Mouse (Mus musculus) heart, embryonic 10.5 days (tissue): ENCODE results near the gene Sox9. TPM values are rescaled to one million over a fixed set of nuclear protein-coding genes. Genes with fewer than 3 reads are reported as not detected.

Experiments
- DNase-seq: peaks from one replicate; pipeline ENCODE4 v3.0.0-alpha.2; 2017; ENCODE audit warnings: low spot score
- H3K27ac ChIP-seq: fragments of 300-500 bp; sonication (generic); 2 replicates; pipeline ENCODE4 v1.5.1; 2016; ENCODE audit warnings: mild to moderate bottlenecking
- H3K27me3 ChIP-seq: fragments of 300-500 bp; sonication (generic); 2 replicates; pipeline ENCODE4 v1.6.1; 2016; ENCODE audit warnings: mild to moderate bottlenecking; ENCODE audit not compliant: poor library complexity, insufficient read depth, severe bottlenecking
- H3K36me3 ChIP-seq: fragments of 300-500 bp; sonication (generic); 2 replicates; pipeline ENCODE4 v1.6.1; 2016; ENCODE audit warnings: mild to moderate bottlenecking, moderate library complexity
- H3K4me1 ChIP-seq: fragments of 300-500 bp; sonication (generic); 2 replicates; pipeline ENCODE4 v1.6.1; 2016; ENCODE audit warnings: mild to moderate bottlenecking
- H3K4me3 ChIP-seq: fragments of 300-500 bp; sonication (generic); 2 replicates; pipeline ENCODE4 v1.5.1; 2016; ENCODE audit warnings: mild to moderate bottlenecking, moderate library complexity
- H3K9me3 ChIP-seq: fragments of 300-500 bp; sonication (generic); 2 replicates; pipeline ENCODE4 v1.6.1; 2016; ENCODE audit warnings: mild to moderate bottlenecking, moderate library complexity
- WGBS: fragments of 180-500 bp; shearing (Covaris S2); methylation state at CpG from one replicate; pipeline ENCODE4 v1.1.7; 2016; 5-methylcytosine and 5-hydroxymethylcytosine counted together
- polyA plus RNA-seq: library from polyadenylated mRNA; unstranded; fragments of >200 nt; fragmentation: Nextera tagmentation; extraction: Ambion mirVana; gene quantifications from 2 replicates; pipeline ENCODE4 v1.2.1, GENCODE M21; 2016

Gene Sox9
- polyA plus RNA-seq, 1 experiment from 2014 or later, result 56.9 TPM

GRCm38 (mm10) chr11:112782357-112783121 is 515 bp downstream of the Sox9 start:
- H3K4me3 ChIP-seq, result peak overlapping the region; percentile 73
- WGBS, result under 1% methylated on average over 74 of the region's 75 CpGs
- no peaks in the 10 kb centered on the region for H3K36me3 ChIP-seq
- H3K27ac ChIP-seq, result peak overlapping the region; percentile 76
- no peaks in the 10 kb centered on the region for H3K9me3 ChIP-seq
- H3K27me3 ChIP-seq, result peaks cover 62% of the 10 kb centered on the region
- DNase-seq, result no peak
- peaks cover 44% of the 10 kb centered on the region for H3K4me1 ChIP-seq

- H3K36me3 ChIP-seq, result no peaks in the 10 kb centered on the region
- H3K4me1 ChIP-seq, result peaks cover 43% of the 10 kb centered on the region
- peaks cover 60% of the 10 kb centered on the region for H3K27me3 ChIP-seq
- WGBS, result under 1% methylated on average over 40 of the region's 42 CpGs
- DNase-seq, result no peak
- peak overlapping the region; percentile 76 for H3K27ac ChIP-seq
- no peaks in the 10 kb centered on the region for H3K9me3 ChIP-seq
- peak overlapping the region; percentile 73 for H3K4me3 ChIP-seq
These were observed 1.6 kb downstream of the Sox9 start for GRCm38 (mm10) chr11:112783401-112784346.

- WGBS, result 1% methylated on average over 30 of the region's 30 CpGs
- peak overlapping the region; percentile 78 for H3K27ac ChIP-seq
- H3K36me3 ChIP-seq, result no peaks in the 10 kb centered on the region
- peaks cover 38% of the 10 kb centered on the region for H3K4me1 ChIP-seq
- peaks cover 60% of the 10 kb centered on the region for H3K27me3 ChIP-seq
- H3K4me3 ChIP-seq, result peak overlapping the region; percentile 73
- H3K9me3 ChIP-seq, result no peaks in the 10 kb centered on the region
- DNase-seq, result no peak
These were observed 2.4 kb downstream of the Sox9 start for GRCm38 (mm10) chr11:112784347-112784902.

GRCm38 (mm10) chr11:112784903-112785381 is 2.9 kb downstream of the Sox9 start:
- 1% methylated on average over 33 of the region's 34 CpGs for WGBS
- H3K4me3 ChIP-seq, result peak overlapping the region; percentile 73
- H3K36me3 ChIP-seq, result no peaks in the 10 kb centered on the region
- H3K9me3 ChIP-seq, result no peaks in the 10 kb centered on the region
- H3K27me3 ChIP-seq, result peaks cover 62% of the 10 kb centered on the region
- peaks cover 35% of the 10 kb centered on the region for H3K4me1 ChIP-seq
- no peak for DNase-seq
- peak overlapping the region; percentile 78 for H3K27ac ChIP-seq

GRCm38 (mm10) chr11:112785581-112785980 is 3.6 kb downstream of the Sox9 start:
- H3K4me3 ChIP-seq, result peak overlapping the region; percentile 73; the same call in 1 of the 2 replicates
- WGBS, result 19% methylated on average over 8 of the region's 8 CpGs
- H3K27ac ChIP-seq, result no peak overlapping the region
- no peaks in the 10 kb centered on the region for H3K36me3 ChIP-seq
- no peaks in the 10 kb centered on the region for H3K9me3 ChIP-seq
- peaks cover 35% of the 10 kb centered on the region for H3K4me1 ChIP-seq
- DNase-seq, result no peak
- H3K27me3 ChIP-seq, result peaks cover 69% of the 10 kb centered on the region

GRCm38 (mm10) chr11:112786427-112786826 is 4.4 kb downstream of the Sox9 start:
- H3K27me3 ChIP-seq, result peaks cover 69% of the 10 kb centered on the region
- DNase-seq, result no peak

GRCm38 (mm10) chr11:112788296-112788695 is 6.3 kb downstream of the Sox9 start:
- no peak for DNase-seq

More at GRCm38 (mm10) chr11:112786427-112786826, 4.4 kb downstream of the Sox9 start:
- Histone ChIP-seq H3K9me3 (no peaks in the 10 kb centered on the region), H3K36me3 (no peaks in the 10 kb centered on the region), H3K4me1 (peaks cover 30% of the 10 kb centered on the region), H3K4me3 (no peak overlapping the region), H3K27ac (no peak overlapping the region)
- WGBS, result 52% methylated on average over 4 of the region's 4 CpGs

GRCm38 (mm10) chr11:112796379-112796778 is 14.4 kb downstream of the Sox9 start:
- peaks cover 9% of the 10 kb centered on the region for H3K27me3 ChIP-seq
- DNase-seq, result no peak
- no peaks in the 10 kb centered on the region for H3K9me3 ChIP-seq
- H3K4me1 ChIP-seq, result peaks cover 2% of the 10 kb centered on the region; the same call in 1 of the 2 replicates
- no peak overlapping the region for H3K27ac ChIP-seq
- 81% methylated on average over 5 of the region's 5 CpGs for WGBS
- H3K4me3 ChIP-seq, result no peak overlapping the region
- H3K36me3 ChIP-seq, result no peaks in the 10 kb centered on the region

More at GRCm38 (mm10) chr11:112788296-112788695, 6.3 kb downstream of the Sox9 start:
- Histone ChIP-seq H3K27me3 (peaks cover 58% of the 10 kb centered on the region), H3K36me3 (no peaks in the 10 kb centered on the region), H3K9me3 (no peaks in the 10 kb centered on the region), H3K4me1 (peaks cover 22% of the 10 kb centered on the region), H3K27ac (no peak overlapping the region), H3K4me3 (no peak overlapping the region)
- 4% methylated on average over 13 of the region's 13 CpGs for WGBS

- no peak for DNase-seq
These were observed 16.9 kb downstream of the Sox9 start for GRCm38 (mm10) chr11:112798831-112799382.

GRCm38 (mm10) chr11:112801189-112801818 is 19.3 kb downstream of the Sox9 start:
- no peak for DNase-seq
- no peaks in the 10 kb centered on the region for H3K9me3 ChIP-seq
- no peaks in the 10 kb centered on the region for H3K36me3 ChIP-seq
- H3K4me1 ChIP-seq, result peaks cover 3% of the 10 kb centered on the region; the same call in 1 of the 2 replicates
- H3K27me3 ChIP-seq, result peaks cover 34% of the 10 kb centered on the region
- no peak overlapping the region for H3K27ac ChIP-seq
- WGBS, result 25% methylated on average over 4 of the region's 4 CpGs
- no peak overlapping the region for H3K4me3 ChIP-seq

More at GRCm38 (mm10) chr11:112798831-112799382, 16.9 kb downstream of the Sox9 start:
- 52% methylated on average over 13 of the region's 13 CpGs for WGBS
- Histone ChIP-seq H3K27ac (no peak overlapping the region), H3K9me3 (no peaks in the 10 kb centered on the region), H3K4me3 (no peak overlapping the region), H3K36me3 (no peaks in the 10 kb centered on the region), H3K4me1 (peaks cover 3% of the 10 kb centered on the region; the same call in 1 of the 2 replicates), H3K27me3 (peaks cover 25% of the 10 kb centered on the region)

- Histone ChIP-seq H3K27me3 (peaks cover 60% of the 10 kb centered on the region), H3K4me1 (peaks cover 13% of the 10 kb centered on the region), H3K36me3 (no peaks in the 10 kb centered on the region), H3K27ac (no peak overlapping the region), H3K4me3 (no peak overlapping the region), H3K9me3 (no peaks in the 10 kb centered on the region)
- 75% methylated on average over 8 of the region's 8 CpGs for WGBS
- no peak for DNase-seq
These were observed 25.9 kb downstream of the Sox9 start for GRCm38 (mm10) chr11:112807838-112808506.
